Mouse (Mus musculus): ENCODE results near the gene Mrpl45. TPM values are rescaled to one million over a fixed set of nuclear protein-coding genes. Genes with fewer than 3 reads are reported as not detected.

Mrpl45 gene
- polyA plus RNA-seq, 1 experiment from 2014 or later, result 66.5 TPM

DNA sequence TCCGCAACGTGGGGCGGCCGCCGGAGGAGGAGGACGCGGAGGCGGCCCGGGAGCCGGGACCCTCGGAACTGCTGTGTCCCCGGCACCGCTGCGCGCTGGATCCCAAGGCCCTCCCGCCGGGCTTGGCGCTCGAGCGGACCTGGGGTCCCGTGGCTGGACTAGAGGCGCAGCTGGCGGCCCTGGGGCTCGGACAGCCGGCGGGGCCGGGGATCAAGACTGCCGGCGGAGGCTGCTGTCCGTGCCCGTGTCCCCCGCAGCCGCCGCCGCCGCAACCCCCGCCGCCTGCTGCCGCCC lies 47.1 kb downstream of the Mrpl45 start:
- no peaks in the 10 kb centered on the region for H3K27me3 ChIP-seq (ENCODE audit: poor library complexity, severe bottlenecking)
- peaks cover 34% of the 10 kb centered on the region for H3K4me1 ChIP-seq
- H3K36me3 ChIP-seq (replicated peaks), result peaks cover 4% of the 10 kb centered on the region; the same call in 1 of the 2 replicates
- no peak for DNase-seq (ENCODE audit: extremely low spot score, low spot score)
- under 1% methylated on average over 38 of the region's 39 CpGs for WGBS
- peak overlapping the region; percentile 94 for H3K27ac ChIP-seq
- H3K9me3 ChIP-seq, result no peaks in the 10 kb centered on the region
- H3K4me3 ChIP-seq, result peak overlapping the region; percentile 100

DNA sequence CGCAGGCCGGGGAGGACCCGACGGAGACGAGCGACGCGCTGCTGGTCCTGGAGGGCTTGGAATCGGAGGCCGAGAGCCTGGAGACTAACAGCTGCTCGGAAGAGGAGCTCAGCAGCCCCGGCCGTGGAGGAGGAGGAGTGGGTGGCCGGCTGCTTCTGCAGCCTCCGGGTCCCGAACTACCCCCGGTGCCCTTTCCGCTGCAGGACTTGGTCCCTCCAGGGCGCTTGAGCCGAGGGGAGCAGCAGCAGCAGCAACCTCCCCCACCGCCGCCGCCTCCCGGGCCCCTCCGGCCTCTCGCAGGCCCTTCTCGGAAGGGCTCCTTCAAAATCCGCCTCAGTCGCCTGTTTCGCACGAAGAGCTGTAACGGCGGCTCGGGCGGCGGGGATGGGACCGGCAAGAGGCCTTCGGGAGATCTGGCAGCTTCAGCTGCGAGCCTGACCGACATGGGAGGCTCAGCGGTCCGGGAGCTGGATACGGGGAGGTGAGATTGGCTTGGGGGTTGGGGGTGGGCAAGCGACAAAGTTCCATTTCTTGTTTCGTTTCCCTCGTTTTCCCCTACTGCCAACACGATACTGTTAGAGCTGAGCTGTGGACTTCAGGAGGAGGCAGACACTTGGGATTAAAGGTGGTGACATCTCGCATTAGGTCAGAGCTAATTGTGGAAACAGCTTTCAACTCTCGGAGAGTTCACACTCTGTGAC lies 47.6 kb downstream of the Mrpl45 start:
- Histone ChIP-seq H3K4me1 (peaks cover 34% of the 10 kb centered on the region), H3K4me3 (peak overlapping the region; percentile 100), H3K27ac (peak overlapping the region; percentile 94), H3K27me3 (ENCODE audit: poor library complexity, severe bottlenecking) (no peaks in the 10 kb centered on the region), H3K36me3 (replicated peaks) (peaks cover 8% of the 10 kb centered on the region), H3K9me3 (no peaks in the 10 kb centered on the region)
- DNase-seq (ENCODE audit: extremely low spot score, low spot score), result peak; percentile 51
- under 1% methylated on average over 49 of the region's 49 CpGs for WGBS

DNA sequence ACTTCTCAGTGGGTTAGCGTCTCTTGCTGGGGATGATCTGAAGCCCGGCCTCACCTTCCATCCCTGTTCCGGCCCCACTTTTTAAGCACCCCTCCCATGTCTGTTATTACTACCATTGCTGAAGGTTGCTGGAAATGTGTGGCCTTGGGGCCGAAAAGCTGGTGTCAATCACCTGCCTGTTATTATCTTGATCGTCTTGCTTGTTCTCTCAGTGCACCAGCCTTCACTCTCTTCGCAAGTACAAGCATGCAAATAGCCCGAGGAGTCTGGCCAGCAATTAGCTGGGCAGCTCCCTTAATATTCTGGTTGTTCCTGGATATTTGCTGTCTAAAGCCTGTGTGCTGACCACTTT lies 48.1 kb downstream of the Mrpl45 start:
- H3K27ac ChIP-seq, result no peak overlapping the region
- DNase-seq (ENCODE audit: extremely low spot score, low spot score), result peak; percentile 25

DNA sequence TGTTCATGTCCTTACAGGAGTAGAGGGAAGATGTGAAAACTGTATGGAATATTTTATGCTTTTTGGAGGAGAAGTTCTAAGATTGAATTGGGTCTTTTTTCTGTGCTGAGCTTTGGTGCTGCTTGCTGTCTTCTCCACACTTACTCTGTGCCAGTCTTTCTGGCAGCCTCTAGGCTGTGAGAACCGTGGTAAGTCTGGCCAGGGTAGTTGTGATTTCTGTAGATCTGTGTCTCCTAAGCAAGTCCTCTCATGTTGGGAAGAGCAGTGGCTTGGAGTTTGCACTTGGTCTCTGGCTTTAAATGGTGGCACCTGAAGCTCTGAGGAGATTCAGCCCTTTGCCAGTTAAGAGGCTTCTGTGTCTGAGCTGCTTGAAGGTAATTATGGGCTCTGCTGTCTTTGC lies 50.0 kb downstream of the Mrpl45 start:
- peaks cover 34% of the 10 kb centered on the region for H3K4me1 ChIP-seq
- H3K27me3 ChIP-seq (ENCODE audit: poor library complexity, severe bottlenecking), result no peaks in the 10 kb centered on the region
- no peak overlapping the region for H3K27ac ChIP-seq
- WGBS, result 69% methylated on average over 1 of the region's 1 CpGs
- DNase-seq (ENCODE audit: extremely low spot score, low spot score), result no peak
- H3K4me3 ChIP-seq, result peak overlapping the region; percentile 100; the same call in 1 of the 2 replicates
- H3K9me3 ChIP-seq, result no peaks in the 10 kb centered on the region
- H3K36me3 ChIP-seq (replicated peaks), result peaks cover 12% of the 10 kb centered on the region

More for the DNA sequence above, 48.1 kb downstream of the Mrpl45 start:
- WGBS, result 2% methylated on average over 7 of the region's 7 CpGs
- Histone ChIP-seq H3K27me3 (ENCODE audit: poor library complexity, severe bottlenecking) (no peaks in the 10 kb centered on the region), H3K36me3 (replicated peaks) (peaks cover 11% of the 10 kb centered on the region), H3K4me3 (peak overlapping the region; percentile 100), H3K4me1 (peaks cover 34% of the 10 kb centered on the region), H3K9me3 (no peaks in the 10 kb centered on the region)

DNA sequence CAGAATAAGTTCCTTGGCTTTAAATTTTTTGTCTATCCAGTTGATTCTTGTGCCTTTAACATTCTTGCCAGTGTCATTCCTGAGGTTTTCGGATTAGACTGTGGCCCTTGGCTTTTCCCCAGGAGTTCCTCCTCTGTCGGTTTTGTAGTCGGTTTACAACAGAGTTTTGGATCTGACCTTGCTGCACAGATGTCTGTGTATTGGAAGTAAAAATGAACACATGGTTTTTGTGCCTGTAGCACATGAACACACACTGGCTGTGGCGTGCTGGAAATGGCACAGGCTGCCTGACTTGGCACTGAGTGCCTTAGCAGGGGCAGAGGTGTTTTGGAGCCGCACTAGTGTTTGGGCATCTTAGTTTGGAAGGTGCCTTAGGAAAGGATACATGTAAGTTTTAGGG lies 53.0 kb downstream of the Mrpl45 start:
- H3K27ac ChIP-seq, result no peak overlapping the region
- H3K4me3 ChIP-seq, result no peak overlapping the region
- WGBS, result 92% methylated on average over 5 of the region's 5 CpGs
- peaks cover 18% of the 10 kb centered on the region for H3K36me3 ChIP-seq (replicated peaks)
- no peak for DNase-seq (ENCODE audit: extremely low spot score, low spot score)
- H3K9me3 ChIP-seq, result no peaks in the 10 kb centered on the region
- H3K27me3 ChIP-seq (ENCODE audit: poor library complexity, severe bottlenecking), result no peaks in the 10 kb centered on the region
- H3K4me1 ChIP-seq, result peaks cover 28% of the 10 kb centered on the region

DNA sequence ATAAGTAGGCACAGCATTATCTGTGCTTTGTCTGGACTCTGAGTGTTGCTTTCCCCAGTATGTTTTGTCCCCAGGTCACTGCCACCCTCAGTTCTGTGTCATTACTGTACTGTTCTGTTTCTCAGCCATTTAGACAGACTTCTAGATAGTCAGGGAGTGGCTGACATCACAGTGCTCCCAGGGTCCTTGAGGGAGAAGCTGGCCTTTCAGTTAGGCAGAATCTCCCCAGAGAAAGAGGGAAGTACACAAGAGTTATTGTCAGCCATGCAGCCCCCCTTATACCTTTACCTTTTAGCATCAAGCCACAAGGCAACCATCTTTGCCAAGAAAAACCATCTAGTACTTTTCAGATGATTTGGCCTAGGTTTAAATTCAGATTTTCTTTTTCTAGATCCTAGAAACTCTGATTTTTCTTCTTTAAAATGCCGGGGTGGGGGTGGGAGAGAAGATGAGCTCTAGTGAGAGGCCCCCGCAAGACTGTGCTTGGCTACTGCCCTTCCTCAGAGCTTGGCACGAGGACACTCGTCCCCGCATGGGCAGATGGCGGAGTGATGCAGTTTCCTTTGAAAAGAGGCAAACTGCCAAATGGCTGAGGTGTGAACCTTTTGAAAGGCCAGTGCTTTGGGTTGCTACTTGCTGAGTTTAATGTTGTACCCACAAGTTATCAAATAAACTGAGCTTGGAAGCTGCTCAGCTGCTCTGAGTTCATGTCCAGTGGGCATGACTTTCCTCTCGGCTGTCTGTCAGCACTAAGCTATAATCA lies 55.0 kb downstream of the Mrpl45 start:
- Histone ChIP-seq H3K36me3 (replicated peaks) (peaks cover 35% of the 10 kb centered on the region), H3K27me3 (ENCODE audit: poor library complexity, severe bottlenecking) (no peaks in the 10 kb centered on the region), H3K27ac (no peak overlapping the region), H3K4me1 (peaks cover 8% of the 10 kb centered on the region), H3K9me3 (no peaks in the 10 kb centered on the region), H3K4me3 (no peak overlapping the region)
- WGBS, result 89% methylated on average over 7 of the region's 7 CpGs
- no peak for DNase-seq (ENCODE audit: extremely low spot score, low spot score)

DNA sequence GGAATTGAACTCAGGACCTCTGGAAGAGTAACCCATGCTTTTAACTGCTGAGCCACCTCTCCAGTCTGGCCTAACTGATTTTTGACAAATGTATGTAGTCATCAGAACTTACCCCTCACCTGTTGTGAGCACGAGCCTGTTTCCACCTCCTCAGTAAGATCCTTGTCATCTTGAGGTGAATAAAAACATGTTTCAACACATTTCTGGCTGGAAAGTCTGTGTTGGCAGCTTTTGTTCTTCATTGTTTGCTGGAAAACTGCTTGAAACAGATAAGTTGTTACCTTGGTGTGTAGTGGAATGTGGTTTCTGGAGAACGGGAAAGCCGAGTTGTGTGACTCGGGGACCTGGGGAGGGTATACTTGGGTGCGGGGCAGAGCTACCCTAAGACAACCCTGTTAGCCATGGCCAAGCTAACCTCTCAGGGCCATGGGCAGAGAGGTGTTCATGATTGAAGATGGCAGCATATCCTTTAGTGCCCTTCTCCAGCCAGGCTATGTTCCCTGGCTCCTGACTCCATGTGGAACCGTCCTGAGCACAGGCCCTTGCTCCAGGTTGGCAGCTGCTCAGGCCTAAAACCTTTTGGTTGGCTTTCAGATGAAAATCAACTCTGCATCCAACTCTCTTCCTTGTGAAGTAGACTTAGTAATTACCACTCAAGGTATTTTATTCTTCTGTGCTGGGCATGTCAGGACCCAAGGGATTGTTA lies 56.8 kb downstream of the Mrpl45 start:
- Histone ChIP-seq H3K4me1 (0 out of 2 replicates have a peak, but pooled peaks cover 2% of the 10 kb centered on the region), H3K27ac (no peak overlapping the region), H3K27me3 (ENCODE audit: poor library complexity, severe bottlenecking) (no peaks in the 10 kb centered on the region), H3K4me3 (no peak overlapping the region), H3K36me3 (replicated peaks) (peaks cover 50% of the 10 kb centered on the region), H3K9me3 (no peaks in the 10 kb centered on the region)
- WGBS, result 91% methylated on average over 6 of the region's 6 CpGs
- DNase-seq (ENCODE audit: extremely low spot score, low spot score), result no peak

DNA sequence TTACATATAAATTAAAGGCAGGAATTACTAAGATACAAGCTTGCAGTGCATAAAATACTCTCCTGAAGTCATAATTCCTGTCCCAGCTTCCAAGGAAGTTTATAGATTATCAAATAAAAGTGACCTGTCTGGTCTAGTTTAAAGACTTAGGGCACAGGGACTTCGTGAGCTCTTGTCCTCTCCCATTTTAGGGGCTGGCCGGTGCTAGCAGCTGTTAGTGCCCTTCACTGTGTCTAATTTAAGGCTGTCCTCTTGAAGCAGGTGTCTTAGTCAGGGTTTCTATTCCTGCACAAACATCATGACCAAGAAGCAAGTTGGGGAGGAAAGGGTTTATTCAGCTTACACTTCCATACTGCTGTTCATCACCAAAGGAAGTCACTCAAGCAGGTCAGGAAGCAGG lies 57.9 kb downstream of the Mrpl45 start:
- no peak for DNase-seq (ENCODE audit: extremely low spot score, low spot score)
- 94% methylated on average over 2 of the region's 2 CpGs for WGBS
- H3K9me3 ChIP-seq, result no peaks in the 10 kb centered on the region
- no peak overlapping the region for H3K4me3 ChIP-seq
- H3K4me1 ChIP-seq, result 0 out of 2 replicates have a peak, but pooled peaks cover 2% of the 10 kb centered on the region
- no peaks in the 10 kb centered on the region for H3K27me3 ChIP-seq (ENCODE audit: poor library complexity, severe bottlenecking)
- H3K36me3 ChIP-seq (replicated peaks), result peaks cover 55% of the 10 kb centered on the region
- H3K27ac ChIP-seq, result no peak overlapping the region

Other genes with a start within 250 kb of the Mrpl45 start
- 0.23 and 0.37 TPM in 2 replicates for gene Tbx21, start 200.4 kb upstream of the Mrpl45 start, polyA plus RNA-seq (2016; fragmentation: Nextera tagmentation; extraction: Ambion mirVana)
- gene Tbkbp1, start 164.2 kb upstream of the Mrpl45 start, polyA plus RNA-seq (2016; fragmentation: Nextera tagmentation; extraction: Ambion mirVana), result 3.9 and 4.0 TPM in 2 replicates
- gene Kpnb1, start 127.8 kb upstream of the Mrpl45 start, polyA plus RNA-seq (2016; fragmentation: Nextera tagmentation; extraction: Ambion mirVana), result 98.3 and 99.9 TPM in 2 replicates
- gene Npepps, start 35.1 kb upstream of the Mrpl45 start, polyA plus RNA-seq (2016; fragmentation: Nextera tagmentation; extraction: Ambion mirVana), result 96.2 and 101 TPM in 2 replicates
- gene Gpr179, start 36.4 kb downstream of the Mrpl45 start, polyA plus RNA-seq (2016; fragmentation: Nextera tagmentation; extraction: Ambion mirVana), result 0.01 and 0.04 TPM in 2 replicates
- 3.8 and 4.2 TPM in 2 replicates for gene Socs7, start 46.8 kb downstream of the Mrpl45 start, polyA plus RNA-seq (2016; fragmentation: Nextera tagmentation; extraction: Ambion mirVana)
- gene Arhgap23, start 99.8 kb downstream of the Mrpl45 start, polyA plus RNA-seq (2016; fragmentation: Nextera tagmentation; extraction: Ambion mirVana), result 1.6 and 2.2 TPM in 2 replicates
- gene 4933428G20Rik, start 184.6 kb downstream of the Mrpl45 start, polyA plus RNA-seq (2016; fragmentation: Nextera tagmentation; extraction: Ambion mirVana), result 0.30 and 0.41 TPM in 2 replicates

Data from forebrain, embryonic 10.5 days (tissue).